Mouse (Mus musculus): ENCODE measurements around the gene Zswim4. TPM values are rescaled to one million over a fixed set of nuclear protein-coding genes. Genes with fewer than 3 reads are reported as not detected.

Gene Zswim4
- polyA plus RNA-seq, 1 experiment from 2014 or later: 35.6 TPM

DNA sequence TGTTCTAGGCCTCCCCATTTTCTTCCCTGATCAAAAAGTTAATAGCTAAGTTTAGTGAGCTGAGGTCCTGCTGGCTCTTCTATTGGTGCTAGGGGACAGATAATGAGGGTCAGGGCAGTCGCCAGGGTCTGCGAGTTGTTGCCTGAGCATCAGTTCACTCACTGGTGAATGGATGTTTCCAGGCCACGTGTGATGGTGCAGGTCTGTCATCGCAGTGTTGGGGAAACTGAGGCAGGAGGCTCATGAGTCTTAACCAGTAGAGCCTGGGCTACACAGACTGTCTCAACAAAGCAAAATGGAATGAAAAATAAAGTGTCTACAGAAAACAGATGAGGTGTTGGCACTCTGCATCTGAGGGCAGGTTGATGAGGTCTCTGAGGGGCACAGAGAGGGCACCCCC, 38.0 kb downstream of the Zswim4 start:
- H3K9me3 ChIP-seq (ENCODE audit: control insufficient read depth, low read length): no peaks in the 10 kb centered on the region
- ATAC-seq (ENCODE audit: low FRiP score, low TSS enrichment): no peak
- DNase-seq: no peak
- no peak overlapping the region for H3K4me3 ChIP-seq (replicated peaks; ENCODE audit: low read depth, low read length)
- H3K36me3 ChIP-seq (ENCODE audit: control insufficient read depth, insufficient read depth, low read length): no peaks in the 10 kb centered on the region
- H3K4me1 ChIP-seq (ENCODE audit: control insufficient read depth, insufficient read depth, low read length): peaks cover 40% of the 10 kb centered on the region
- no peaks in the 10 kb centered on the region; the same call in 1 of the 2 replicates for H3K27me3 ChIP-seq (ENCODE audit: control insufficient read depth, insufficient read depth, low read length)
- H3K4me2 ChIP-seq (ENCODE audit: low read length): peak overlapping the region; percentile 68
- 20% methylated on average over 4 of the region's 4 CpGs for WGBS
- no peak overlapping the region for H3K9ac ChIP-seq (replicated peaks; ENCODE audit: low read length)
- peak overlapping the region; percentile 81; the same call in 1 of the 2 replicates for H3K27ac ChIP-seq (replicated peaks; ENCODE audit: low read depth, low read length)

DNA sequence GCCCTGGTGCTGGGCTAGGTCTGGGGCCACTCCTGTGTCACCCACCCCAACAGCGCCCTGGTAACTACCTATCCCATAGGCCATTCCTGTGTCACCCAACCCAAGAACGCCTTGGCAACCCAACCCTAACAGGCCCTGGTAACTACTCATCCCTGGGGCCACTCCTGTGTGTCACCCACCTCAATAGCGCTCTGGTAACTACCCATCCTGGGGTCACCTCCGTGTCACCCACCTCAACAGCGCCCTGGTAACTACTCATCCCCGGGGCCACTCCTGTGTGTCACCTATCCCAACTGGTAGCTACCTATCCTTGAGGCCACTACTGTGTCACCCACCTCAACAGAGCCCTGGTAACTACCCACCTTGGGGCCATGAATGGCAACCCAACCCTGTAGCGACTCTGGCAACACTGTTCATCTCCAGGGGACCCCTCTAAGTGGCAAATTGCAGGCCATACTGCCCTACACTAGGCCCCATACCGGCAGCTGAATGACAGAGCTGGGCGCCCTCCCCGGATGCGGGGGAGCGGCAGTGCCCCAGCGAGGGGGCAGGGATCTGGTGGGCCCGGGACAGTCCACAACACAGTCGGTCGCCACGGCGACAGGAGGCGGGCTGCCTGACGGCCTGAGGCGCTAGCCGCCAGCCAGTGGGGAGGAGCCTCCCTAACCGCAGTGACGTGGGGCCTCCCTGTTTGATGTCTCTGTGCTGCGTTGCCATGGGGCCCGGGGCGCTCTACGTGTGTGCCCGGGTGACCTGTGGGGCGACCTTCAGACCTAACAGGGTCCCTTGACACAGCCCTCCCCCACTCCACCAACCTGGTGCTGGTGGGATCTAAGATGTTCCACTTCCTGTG, 38.7 kb downstream of the Zswim4 start:
- 3% methylated on average over 30 of the region's 30 CpGs for WGBS
- no peaks in the 10 kb centered on the region for H3K9me3 ChIP-seq (ENCODE audit: control insufficient read depth, low read length)
- DNase-seq (peak; percentile 89), ATAC-seq (ENCODE audit: low FRiP score, low TSS enrichment) (peak; percentile 81)
- H3K27ac ChIP-seq (replicated peaks; ENCODE audit: low read depth, low read length): peak overlapping the region; percentile 81
- H3K4me3 ChIP-seq (replicated peaks; ENCODE audit: low read depth, low read length): peak overlapping the region; percentile 45
- H3K9ac ChIP-seq (replicated peaks; ENCODE audit: low read length): peak overlapping the region; percentile 43
- no peaks in the 10 kb centered on the region for H3K36me3 ChIP-seq (ENCODE audit: control insufficient read depth, insufficient read depth, low read length)
- H3K4me1 ChIP-seq (ENCODE audit: control insufficient read depth, insufficient read depth, low read length): peaks cover 35% of the 10 kb centered on the region
- H3K27me3 ChIP-seq (ENCODE audit: control insufficient read depth, insufficient read depth, low read length): no peaks in the 10 kb centered on the region; the same call in 1 of the 2 replicates
- H3K4me2 ChIP-seq (ENCODE audit: low read length): peak overlapping the region; percentile 68

DNA sequence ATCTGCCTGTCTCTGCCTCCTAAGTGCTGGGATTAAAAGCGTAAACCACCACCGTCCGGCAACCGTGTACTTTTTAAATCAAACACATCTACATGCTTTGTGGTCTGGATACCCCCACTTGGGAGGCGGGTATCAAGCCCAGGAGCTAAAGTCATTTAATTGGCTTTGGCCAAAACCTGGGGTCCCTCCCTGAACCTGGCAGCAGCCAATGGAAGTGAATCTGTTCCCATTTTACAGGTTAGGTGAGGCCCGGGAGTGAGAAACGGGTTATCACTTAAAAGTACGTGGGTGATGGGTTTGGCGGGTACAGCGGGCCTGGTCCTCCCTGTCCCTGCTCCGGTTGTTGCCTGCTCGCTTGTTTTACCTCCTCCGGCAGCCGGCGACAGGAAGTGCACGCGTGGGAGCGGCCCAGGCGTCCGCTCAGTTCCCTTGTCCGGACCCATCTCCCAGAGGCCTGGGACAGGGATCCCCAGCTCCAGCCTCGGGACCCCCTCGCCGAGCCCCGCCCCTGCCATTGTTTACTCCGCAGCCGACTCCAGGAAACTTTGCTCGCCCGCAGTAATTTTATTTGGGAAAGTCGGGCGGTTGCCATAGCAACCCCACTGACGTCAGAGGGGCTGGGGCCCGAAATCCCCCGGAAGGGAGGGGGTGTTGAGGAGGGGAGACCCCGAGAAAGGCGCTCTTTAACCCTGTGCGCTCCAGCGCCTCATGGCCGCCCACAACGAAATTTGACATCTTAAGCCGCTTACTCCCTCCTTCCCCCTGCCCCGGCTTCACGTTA, 39.5 kb downstream of the Zswim4 start:
- H3K27ac ChIP-seq (replicated peaks; ENCODE audit: low read depth, low read length): peak overlapping the region; percentile 81
- 2% methylated on average over 43 of the region's 43 CpGs for WGBS
- no peaks in the 10 kb centered on the region for H3K36me3 ChIP-seq (ENCODE audit: control insufficient read depth, insufficient read depth, low read length)
- H3K27me3 ChIP-seq (ENCODE audit: control insufficient read depth, insufficient read depth, low read length): no peaks in the 10 kb centered on the region
- no peaks in the 10 kb centered on the region for H3K9me3 ChIP-seq (ENCODE audit: control insufficient read depth, low read length)
- H3K4me1 ChIP-seq (ENCODE audit: control insufficient read depth, insufficient read depth, low read length): peaks cover 35% of the 10 kb centered on the region
- peak overlapping the region; percentile 68 for H3K4me2 ChIP-seq (ENCODE audit: low read length)
- ATAC-seq (ENCODE audit: low FRiP score, low TSS enrichment): peak; percentile 63
- DNase-seq: peak; percentile 94
- H3K9ac ChIP-seq (replicated peaks; ENCODE audit: low read length): peak overlapping the region; percentile 43
- H3K4me3 ChIP-seq (replicated peaks; ENCODE audit: low read depth, low read length): peak overlapping the region; percentile 45

DNA sequence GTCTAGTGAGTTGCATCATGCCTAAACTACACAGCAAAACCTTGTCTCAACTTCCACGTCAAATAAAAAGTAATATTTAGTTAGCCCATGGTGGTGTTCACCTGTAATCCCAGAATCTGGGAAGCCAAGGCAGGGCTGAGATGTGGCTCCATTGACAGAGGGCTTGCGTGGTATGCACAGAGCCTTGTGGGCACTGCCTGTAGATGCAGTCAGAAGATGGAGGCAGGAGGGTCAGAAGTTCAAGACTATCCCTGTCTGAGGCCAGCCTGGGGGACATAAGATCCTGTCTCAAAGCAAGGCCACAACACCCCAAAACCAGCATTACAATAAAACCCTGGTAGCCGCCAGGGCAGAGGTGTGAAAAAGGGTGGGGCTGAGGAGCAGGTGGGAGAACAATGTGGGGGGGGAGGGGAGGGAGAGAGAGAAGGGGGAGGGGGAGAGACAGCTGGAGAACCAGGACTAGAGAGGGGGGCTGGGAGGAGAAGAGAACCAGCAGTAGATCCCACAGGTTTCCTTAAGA, 42.6 kb downstream of the Zswim4 start:
- 79% methylated on average over 3 of the region's 3 CpGs for WGBS
- no peak overlapping the region for H3K4me2 ChIP-seq (ENCODE audit: low read length)
- no peak overlapping the region for H3K9ac ChIP-seq (replicated peaks; ENCODE audit: low read length)
- no peak overlapping the region for H3K4me3 ChIP-seq (replicated peaks; ENCODE audit: low read depth, low read length)
- no peak overlapping the region for H3K27ac ChIP-seq (replicated peaks; ENCODE audit: low read depth, low read length)
- ATAC-seq (ENCODE audit: low FRiP score, low TSS enrichment) (no peak), DNase-seq (no peak)
- no peaks in the 10 kb centered on the region for H3K27me3 ChIP-seq (ENCODE audit: control insufficient read depth, insufficient read depth, low read length)
- no peaks in the 10 kb centered on the region for H3K9me3 ChIP-seq (ENCODE audit: control insufficient read depth, low read length)
- no peaks in the 10 kb centered on the region for H3K36me3 ChIP-seq (ENCODE audit: control insufficient read depth, insufficient read depth, low read length)
- peaks cover 21% of the 10 kb centered on the region for H3K4me1 ChIP-seq (ENCODE audit: control insufficient read depth, insufficient read depth, low read length)

DNA sequence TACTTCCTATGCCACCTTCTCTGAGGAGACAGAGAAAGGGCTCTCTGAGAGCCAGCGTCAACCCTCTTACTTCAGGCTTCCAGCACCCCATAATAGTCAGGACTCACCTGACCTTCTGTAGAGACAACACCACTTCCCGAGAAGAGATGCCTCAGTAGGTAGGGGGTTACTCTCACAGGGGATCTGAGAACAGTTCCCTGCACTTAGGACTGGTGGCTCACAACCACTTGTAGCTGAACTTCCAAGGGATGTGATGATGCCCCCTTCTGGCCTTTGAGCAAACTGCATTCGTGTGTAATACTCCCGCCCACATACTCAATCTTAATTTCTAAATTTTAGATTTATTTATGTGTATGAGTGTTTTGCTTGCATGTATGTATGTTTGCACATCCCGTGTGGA, 43.3 kb downstream of the Zswim4 start:
- DNase-seq: peak; percentile 46
- WGBS: 80% methylated on average over 5 of the region's 5 CpGs
- Histone ChIP-seq H3K36me3 (ENCODE audit: control insufficient read depth, insufficient read depth, low read length) (no peaks in the 10 kb centered on the region), H3K4me1 (ENCODE audit: control insufficient read depth, insufficient read depth, low read length) (peaks cover 14% of the 10 kb centered on the region), H3K27ac (replicated peaks; ENCODE audit: low read depth, low read length) (no peak overlapping the region), H3K4me3 (replicated peaks; ENCODE audit: low read depth, low read length) (no peak overlapping the region), H3K4me2 (ENCODE audit: low read length) (no peak overlapping the region), H3K9ac (replicated peaks; ENCODE audit: low read length) (no peak overlapping the region), H3K9me3 (ENCODE audit: control insufficient read depth, low read length) (no peaks in the 10 kb centered on the region), H3K27me3 (ENCODE audit: control insufficient read depth, insufficient read depth, low read length) (no peaks in the 10 kb centered on the region)
- no peak for ATAC-seq (ENCODE audit: low FRiP score, low TSS enrichment)

DNA sequence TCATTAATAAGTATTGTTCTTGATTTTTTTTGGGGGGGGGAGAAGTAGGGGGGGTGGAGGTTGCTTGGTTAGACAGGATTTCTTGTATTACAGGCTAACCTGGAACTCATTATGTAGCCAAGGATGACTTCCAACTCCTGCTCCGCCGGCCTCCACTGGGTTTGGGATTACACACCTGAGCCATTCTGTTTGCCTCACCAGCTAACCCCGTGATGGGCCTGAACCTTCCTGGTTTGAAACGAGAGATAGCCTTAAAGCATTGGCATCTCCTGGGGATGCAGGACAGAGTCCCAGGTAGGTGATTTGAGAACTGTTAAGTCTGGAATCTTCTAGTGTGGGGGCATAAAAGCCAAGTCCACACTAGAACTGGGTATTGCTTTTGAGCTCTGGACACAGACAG, 43.7 kb downstream of the Zswim4 start:
- ATAC-seq (ENCODE audit: low FRiP score, low TSS enrichment): no peak
- no peak overlapping the region for H3K27ac ChIP-seq (replicated peaks; ENCODE audit: low read depth, low read length)
- no peak for DNase-seq
- 78% methylated on average over 4 of the region's 4 CpGs for WGBS
- H3K9me3 ChIP-seq (ENCODE audit: control insufficient read depth, low read length): no peaks in the 10 kb centered on the region
- H3K27me3 ChIP-seq (ENCODE audit: control insufficient read depth, insufficient read depth, low read length): no peaks in the 10 kb centered on the region
- no peaks in the 10 kb centered on the region for H3K36me3 ChIP-seq (ENCODE audit: control insufficient read depth, insufficient read depth, low read length)
- H3K4me2 ChIP-seq (ENCODE audit: low read length): no peak overlapping the region
- no peak overlapping the region for H3K9ac ChIP-seq (replicated peaks; ENCODE audit: low read length)
- H3K4me3 ChIP-seq (replicated peaks; ENCODE audit: low read depth, low read length): no peak overlapping the region
- peaks cover 10% of the 10 kb centered on the region for H3K4me1 ChIP-seq (ENCODE audit: control insufficient read depth, insufficient read depth, low read length)

DNA sequence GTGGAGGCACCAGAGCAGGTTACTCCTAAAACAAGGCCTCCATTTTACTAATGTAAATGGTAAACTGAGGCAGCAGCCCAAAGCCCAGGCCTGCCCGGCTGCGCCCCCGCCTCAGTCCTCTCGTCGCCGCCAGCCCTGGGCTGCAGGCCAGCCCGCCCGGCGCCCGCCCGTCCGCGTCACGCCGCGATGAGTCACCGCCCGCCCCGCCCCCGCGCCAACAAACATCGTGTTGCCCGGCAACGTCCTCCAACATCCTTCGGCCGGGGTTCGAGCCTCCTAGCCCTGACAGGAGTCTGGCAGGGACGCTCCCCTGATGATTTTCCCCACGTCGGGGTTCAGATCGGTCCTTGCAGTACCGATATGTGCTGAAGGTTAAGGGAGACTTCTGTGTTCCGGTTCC, 44.3 kb downstream of the Zswim4 start:
- Histone ChIP-seq H3K27me3 (ENCODE audit: control insufficient read depth, insufficient read depth, low read length) (no peaks in the 10 kb centered on the region), H3K27ac (replicated peaks; ENCODE audit: low read depth, low read length) (no peak overlapping the region; the same call in 1 of the 2 replicates), H3K4me3 (replicated peaks; ENCODE audit: low read depth, low read length) (no peak overlapping the region), H3K9ac (replicated peaks; ENCODE audit: low read length) (no peak overlapping the region), H3K36me3 (ENCODE audit: control insufficient read depth, insufficient read depth, low read length) (no peaks in the 10 kb centered on the region), H3K4me1 (ENCODE audit: control insufficient read depth, insufficient read depth, low read length) (peaks cover 4% of the 10 kb centered on the region), H3K9me3 (ENCODE audit: control insufficient read depth, low read length) (no peaks in the 10 kb centered on the region), H3K4me2 (ENCODE audit: low read length) (peak overlapping the region; percentile 24)
- 3% methylated on average over 33 of the region's 33 CpGs for WGBS
- ATAC-seq (ENCODE audit: low FRiP score, low TSS enrichment) (no peak), DNase-seq (peak; percentile 77)

DNA sequence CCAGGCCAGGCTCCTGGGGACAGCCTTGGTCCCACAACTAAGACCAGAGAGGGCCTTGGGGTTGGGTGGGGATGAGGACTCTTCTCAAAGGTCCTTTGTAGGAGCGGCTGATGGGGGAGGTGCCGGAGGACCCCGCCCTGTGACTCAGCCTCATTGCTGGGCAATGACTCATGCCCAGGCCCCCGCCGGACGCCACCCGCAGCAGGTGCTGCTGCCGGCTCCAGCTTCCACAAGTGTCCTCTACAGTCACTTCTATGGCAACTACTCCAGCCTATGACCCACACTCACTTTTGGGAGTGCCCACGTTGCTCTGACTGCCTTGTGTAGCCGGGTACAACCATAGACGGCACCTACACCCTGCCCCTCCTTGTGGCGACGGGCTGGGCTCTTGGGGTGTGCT, 44.8 kb downstream of the Zswim4 start:
- H3K4me3 ChIP-seq (replicated peaks; ENCODE audit: low read depth, low read length): no peak overlapping the region
- H3K4me1 ChIP-seq (ENCODE audit: control insufficient read depth, insufficient read depth, low read length): 0 out of 2 replicates have a peak, but pooled peaks cover 2% of the 10 kb centered on the region
- H3K36me3 ChIP-seq (ENCODE audit: control insufficient read depth, insufficient read depth, low read length): no peaks in the 10 kb centered on the region
- no peaks in the 10 kb centered on the region for H3K9me3 ChIP-seq (ENCODE audit: control insufficient read depth, low read length)
- DNase-seq: no peak
- H3K27me3 ChIP-seq (ENCODE audit: control insufficient read depth, insufficient read depth, low read length): no peaks in the 10 kb centered on the region
- 44% methylated on average over 13 of the region's 13 CpGs for WGBS
- ATAC-seq (ENCODE audit: low FRiP score, low TSS enrichment): 0 out of 2 replicates have a peak, but pooled peaks have one; percentile 31
- peak overlapping the region; percentile 24; the same call in 1 of the 2 replicates for H3K4me2 ChIP-seq (ENCODE audit: low read length)
- H3K27ac ChIP-seq (replicated peaks; ENCODE audit: low read depth, low read length): peak overlapping the region; percentile 32; the same call in 1 of the 2 replicates
- no peak overlapping the region for H3K9ac ChIP-seq (replicated peaks; ENCODE audit: low read length)
